Mouse (Mus musculus) c-Kit-positive CD71-positive TER-119-positive erythroid progenitor cells, embryonic 14.5 days (primary cell): ENCODE measurements at regions not wholly inside any gene's neighbourhood (a gene's known extent, or its start where the extent isn't known, plus 50 kb on each side); places are given as distances from the start of the nearest gene placed in this dataset.
A peak's percentile ranks its signal among the peaks of the same experiment; 100 is the strongest.
"Not testable (repeated sequence)": the region's sequence is repeated elsewhere in the genome, so short reads cannot be mapped to it uniquely, and the experiment has no call there.

ENCODE experiments used
- DNase-seq: peaks from one replicate; pipeline ENCODE4 v3.0.0-alpha.2; 2013; ENCODE audit warnings: low spot score

DNA sequence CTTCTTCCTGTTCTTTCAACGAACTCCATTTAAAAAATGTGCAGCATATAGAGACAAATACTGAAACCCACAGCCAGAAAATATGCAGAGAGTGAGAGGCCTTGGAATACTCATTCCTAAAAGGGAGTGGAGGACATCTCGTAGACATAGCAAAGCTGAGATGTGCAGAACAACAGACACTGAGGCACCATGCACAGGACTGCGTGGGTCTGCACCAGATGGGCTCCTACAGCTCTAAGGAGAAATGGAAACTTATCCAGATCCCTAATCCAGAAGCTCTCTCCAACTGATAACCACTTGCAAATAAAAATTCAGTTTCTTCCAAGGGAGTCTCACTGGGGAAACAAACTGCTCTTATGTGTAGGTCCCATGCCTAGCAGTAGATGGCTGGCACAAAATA is 101.6 kb downstream of the Slc25a24 start:
- DNase-seq, result no peak

DNA sequence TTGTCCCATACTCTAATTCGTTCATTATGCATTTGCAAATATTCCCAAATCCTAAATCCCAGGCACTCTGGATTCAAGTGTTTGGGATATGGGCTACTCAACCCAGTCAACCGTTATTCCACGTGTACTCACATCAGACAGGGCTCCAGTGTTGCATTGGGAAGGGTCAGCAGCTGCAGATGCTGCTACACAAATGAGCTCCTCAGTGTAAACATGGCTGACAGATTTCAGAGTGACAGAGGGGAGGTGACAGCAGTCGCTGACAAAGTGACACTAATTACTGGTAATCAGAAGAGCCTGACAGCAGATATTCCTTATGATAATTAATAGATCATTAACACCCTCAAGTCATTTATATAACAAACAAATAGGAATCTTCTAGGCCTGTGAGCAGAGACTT is 106.2 kb upstream of the Vav3 start:
- no peak for DNase-seq

- no peak for DNase-seq
These were observed 103.5 kb upstream of the Vav3 start for GRCm38 (mm10) chr3:109236918-109237317.

GRCm38 (mm10) chr3:109243491-109243890 is 97.0 kb upstream of the Vav3 start:
- DNase-seq, result no peak

- no peak for DNase-seq
These were observed 91.7 kb upstream of the Vav3 start for GRCm38 (mm10) chr3:109248801-109249200.

- DNase-seq, result no peak
These were observed 91.1 kb upstream of the Vav3 start for GRCm38 (mm10) chr3:109249359-109249758.

- no peak for DNase-seq
These were observed 90.5 kb upstream of the Vav3 start for GRCm38 (mm10) chr3:109249989-109250388.

DNA sequence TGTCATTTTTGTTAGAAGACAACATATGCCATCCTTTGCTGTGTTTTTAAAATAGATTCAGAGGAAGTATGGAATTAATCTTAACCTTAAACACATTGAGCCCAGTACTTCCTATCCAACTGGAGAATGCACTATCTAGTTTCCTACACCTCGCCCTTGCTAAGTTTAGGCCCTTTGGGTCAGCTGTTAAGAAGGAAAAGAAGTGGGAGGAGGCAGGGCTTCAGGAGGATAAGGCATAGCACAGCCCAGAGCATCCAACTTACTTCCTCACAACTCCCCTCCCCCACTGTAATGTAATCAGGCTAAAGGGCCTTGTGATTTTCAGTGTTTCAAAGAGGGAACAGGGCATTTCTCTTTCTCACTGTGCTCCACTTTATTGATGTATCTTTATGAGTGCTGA is 88.7 kb upstream of the Vav3 start:
- no peak for DNase-seq

DNA sequence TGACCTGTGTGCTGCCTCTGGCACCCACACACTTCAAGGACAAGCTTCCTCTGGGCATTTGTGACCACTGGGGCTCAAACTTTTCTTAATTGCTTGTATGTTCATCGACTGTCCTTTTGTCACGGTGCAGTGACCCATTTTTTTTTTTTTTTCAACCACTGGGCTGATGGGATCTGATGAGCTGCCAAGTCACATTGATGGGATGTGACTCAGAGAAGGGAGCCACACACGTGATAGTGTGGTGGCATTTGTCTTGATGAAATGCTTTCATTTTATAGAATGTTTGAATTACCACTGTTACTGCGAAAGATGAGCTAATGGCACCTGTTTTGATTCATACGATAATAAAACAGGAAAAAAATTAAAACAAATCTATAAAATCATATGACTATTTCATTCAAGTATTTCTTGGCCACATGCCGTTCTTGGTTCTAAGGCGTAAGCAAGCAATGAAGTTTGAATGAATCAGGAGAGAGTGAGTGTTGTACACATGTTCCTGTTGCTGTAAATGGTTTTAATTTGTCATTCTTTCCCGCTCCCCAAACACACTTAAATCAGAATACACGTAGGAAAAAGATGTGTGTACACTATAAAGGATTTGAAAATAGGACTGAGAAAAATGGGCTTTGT is 86.3 kb upstream of the Vav3 start:
- DNase-seq, result no peak

- peak; percentile 3 for DNase-seq
These were observed 85.5 kb upstream of the Vav3 start for GRCm38 (mm10) chr3:109254957-109255356.

DNA sequence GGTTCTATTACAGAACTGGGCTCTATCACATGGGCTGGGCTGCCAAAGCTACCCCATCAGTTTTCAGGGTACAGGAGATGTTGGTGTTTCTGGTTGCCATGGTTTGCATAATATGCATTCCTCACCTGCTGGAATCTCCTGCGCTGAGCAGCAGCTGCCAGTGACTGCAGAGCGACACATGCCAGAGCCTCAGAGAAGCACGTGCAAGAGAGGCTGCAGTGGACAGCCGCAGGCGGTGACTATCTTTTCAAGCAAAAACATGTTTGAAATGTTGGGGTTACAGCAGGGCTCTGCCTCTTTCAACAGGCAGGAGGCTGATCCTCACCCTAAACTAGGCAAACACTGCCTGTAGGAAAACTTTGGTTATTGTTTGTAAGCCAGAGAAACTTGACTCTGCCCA is 83.7 kb upstream of the Vav3 start:
- DNase-seq, result no peak

DNA sequence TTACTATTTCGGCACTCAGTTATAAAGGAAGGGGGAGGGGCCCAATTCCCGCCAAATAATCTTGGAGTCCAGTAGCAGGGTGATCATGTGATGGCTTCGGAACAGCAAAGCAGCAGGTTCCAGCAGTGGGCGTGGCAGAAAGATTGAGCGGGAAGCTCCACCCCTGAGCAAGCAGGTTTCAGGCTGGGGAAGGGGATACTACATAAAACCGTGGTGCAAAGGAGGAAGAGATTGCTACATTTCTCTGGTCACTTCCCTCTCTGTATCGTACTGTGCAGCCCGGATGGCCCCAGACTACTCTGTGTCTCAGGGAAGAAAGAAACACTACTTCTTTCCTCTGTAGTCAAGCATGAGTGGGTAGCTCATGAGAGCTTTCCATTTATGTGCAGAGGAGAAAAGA is 73.5 kb upstream of the Vav3 start:
- not testable (repeated sequence) for DNase-seq

DNA sequence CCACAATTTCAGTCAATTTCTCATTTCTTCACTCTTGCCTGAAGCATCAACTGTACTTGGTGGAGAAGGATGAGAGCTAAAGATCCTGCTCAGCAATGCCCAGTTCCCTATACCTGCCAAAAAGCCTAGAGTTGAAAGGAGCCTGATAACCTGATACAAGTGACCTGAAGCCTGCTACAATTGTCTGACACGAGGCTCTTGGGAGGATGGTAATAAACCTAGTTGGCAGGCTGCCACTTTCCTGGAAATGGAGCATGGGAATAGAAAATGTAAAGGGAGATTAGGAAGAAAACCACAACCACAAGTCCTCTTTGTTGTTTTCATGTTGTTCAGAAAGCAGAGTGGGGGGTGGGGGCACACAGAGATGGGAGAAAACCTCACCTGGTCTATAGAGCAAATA is 69.7 kb upstream of the Vav3 start:
- DNase-seq, result no peak

GRCm38 (mm10) chr3:109273074-109273801 is 67.2 kb upstream of the Vav3 start:
- DNase-seq, result no peak

DNA sequence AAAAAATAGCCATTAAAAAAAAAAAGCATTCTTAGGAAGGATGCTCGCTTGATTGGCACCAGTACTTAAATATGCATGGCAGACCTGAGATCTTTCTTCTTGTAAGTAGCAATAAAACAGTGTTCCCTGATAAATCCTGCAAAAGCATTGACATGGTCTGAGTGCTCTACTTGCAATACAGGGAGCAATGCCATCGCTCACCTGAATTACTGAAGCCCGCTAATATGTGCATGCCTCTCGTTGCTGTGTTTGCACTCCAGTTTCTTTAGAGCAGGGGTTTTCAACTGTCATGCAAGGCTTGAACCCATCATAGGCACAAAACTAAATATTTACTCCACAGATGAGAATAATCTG is 66.7 kb upstream of the Vav3 start:
- no peak for DNase-seq

DNA sequence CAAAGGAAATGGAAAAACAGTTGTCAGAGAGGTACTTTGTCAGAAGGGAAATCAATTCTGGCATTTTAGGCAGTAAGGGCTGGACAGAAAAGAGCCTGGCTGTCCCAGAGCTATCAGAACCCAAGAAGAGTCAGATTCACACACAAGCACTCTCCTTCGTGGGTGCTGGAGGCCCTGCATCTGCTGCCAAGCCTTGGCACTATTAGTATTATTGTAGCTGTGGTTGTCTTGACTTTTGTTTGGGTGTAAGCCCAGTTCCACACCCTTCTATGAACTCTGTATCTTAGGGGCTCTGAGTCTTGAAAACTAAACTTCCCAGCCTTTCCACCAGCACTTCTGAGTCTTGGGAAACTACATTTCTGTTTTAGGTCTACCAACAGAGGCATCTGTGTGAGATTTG is 61.4 kb upstream of the Vav3 start:
- DNase-seq, result no peak

- no peak for DNase-seq
These were observed 53.9 kb upstream of the Vav3 start for GRCm38 (mm10) chr3:109286590-109286989.
